ENCODE assay signal across 25 mouse cellular contexts in genomic region chrX:56682156-56682720, GRCm38 (mm10). TPM values are rescaled to one million over a fixed set of nuclear protein-coding genes. Genes with fewer than 3 reads are reported as not detected.
DNase-seq lines count a peak whose midpoint lies in the region; ATAC-seq and TF ChIP-seq lines count a peak whose summit lies in the region.
"Had no signal": no experiment of that assay in that cellular context is flagged by ENCODE, and none has a peak within 500 bp of the region (broad histone marks: within the 10 kb centered on the region; RNA-seq: fewer than 3 reads in every experiment).

No protein-coding gene starts in this region.

- no peaks in the 10 kb centered on the region for H3K27me3 ChIP-seq in forebrain, embryonic 12.5 days
- no peaks in the 10 kb centered on the region for H3K27me3 ChIP-seq in forebrain, postnatal 0 days (ENCODE audit: insufficient read depth, low read length)
- no peaks in the 10 kb centered on the region for H3K27me3 ChIP-seq in hindbrain, embryonic 16.5 days (replicated peaks; ENCODE audit: control insufficient read depth, insufficient read depth, low read length)
- no peaks in the 10 kb centered on the region for H3K27me3 ChIP-seq in intestine, postnatal 0 days (replicated peaks; ENCODE audit: control insufficient read depth, insufficient read depth, low read length)
- H3K27me3 ChIP-seq: heart, embryonic 13.5 days; limb, embryonic 15.5 days; Patski had no signal

- peak; percentile 49; the same call in 1 of the 2 replicates for ATAC-seq in forebrain, embryonic 12.5 days (ENCODE audit: low FRiP score)
- ATAC-seq in forebrain, postnatal 0 days = no peak
- peak; percentile 80 for ATAC-seq in hindbrain, embryonic 16.5 days
- ATAC-seq in intestine, postnatal 0 days = no peak
- ATAC-seq: CD4-positive, CD25-positive, alpha-beta regulatory T cell, adult 4 months; Patski had no signal

- H3K27ac ChIP-seq in forebrain, embryonic 12.5 days = no peak overlapping the region
- H3K27ac ChIP-seq in forebrain, postnatal 0 days (ENCODE audit: low read depth, low read length) = no peak overlapping the region
- no peak overlapping the region for H3K27ac ChIP-seq in hindbrain, embryonic 16.5 days (ENCODE audit: low read depth, low read length)
- no peak overlapping the region for H3K27ac ChIP-seq in intestine, postnatal 0 days (ENCODE audit: low read depth, low read length)
- H3K27ac ChIP-seq: heart, adult 2 months; heart, embryonic 13.5 days; limb, embryonic 15.5 days; liver, embryonic 14.5 days had no signal

- DNase-seq in forebrain, postnatal 0 days = no peak
- DNase-seq in kidney, adult 9 months = peak; percentile 9
- DNase-seq in kidney, adult 8-10 months = no peak
- DNase-seq in Muller cell, postnatal 12 days (ENCODE audit: inconsistent ontology term) = peak; percentile 70
- no peak for DNase-seq in frontal cortex, postnatal 36 days (ENCODE audit: low spot score in 2 of 2)
- DNase-seq: adrenal gland, adult 2 months; cerebellum, adult 8-10 months; gastrocnemius, postnatal 36 days; heart, adult 2 months; heart, postnatal 14 days; kidney, adult 18-20 months; kidney, postnatal 14 days; left cerebral cortex, postnatal 4 days; lung, embryonic 14.5 days; right cerebral cortex, postnatal 4 days; thymus, postnatal 14 days had no signal

- no peaks in the 10 kb centered on the region for H3K36me3 ChIP-seq in forebrain, embryonic 12.5 days (replicated peaks)
- no peaks in the 10 kb centered on the region for H3K36me3 ChIP-seq in forebrain, postnatal 0 days (ENCODE audit: insufficient read depth)
- H3K36me3 ChIP-seq in hindbrain, embryonic 16.5 days (ENCODE audit: control insufficient read depth, insufficient read depth, low read length) = no peaks in the 10 kb centered on the region
- H3K36me3 ChIP-seq in intestine, postnatal 0 days (ENCODE audit: control insufficient read depth, insufficient read depth) = no peaks in the 10 kb centered on the region
- H3K36me3 ChIP-seq: heart, embryonic 13.5 days; limb, embryonic 15.5 days had no signal

- WGBS in forebrain, embryonic 12.5 days = 50% methylated on average over 1 of the region's 1 CpGs
- 28% methylated on average over 1 of the region's 1 CpGs for WGBS in forebrain, postnatal 0 days
- 38% methylated on average over 1 of the region's 1 CpGs for WGBS in hindbrain, embryonic 16.5 days
- WGBS in intestine, postnatal 0 days = 72% methylated on average over 1 of the region's 1 CpGs

- no peak overlapping the region for H3K4me2 ChIP-seq in forebrain, embryonic 12.5 days
- H3K4me2 ChIP-seq in forebrain, postnatal 0 days (ENCODE audit: low read depth) = no peak overlapping the region
- no peak overlapping the region for H3K4me2 ChIP-seq in hindbrain, embryonic 16.5 days (ENCODE audit: low read length)
- no peak overlapping the region for H3K4me2 ChIP-seq in intestine, postnatal 0 days (replicated peaks; ENCODE audit: low read depth)
- H3K4me2 ChIP-seq: heart, embryonic 13.5 days; limb, embryonic 15.5 days; lung, embryonic 14.5 days had no signal

- H3K4me3 ChIP-seq in forebrain, embryonic 12.5 days (replicated peaks) = no peak overlapping the region
- H3K4me3 ChIP-seq in forebrain, postnatal 0 days (ENCODE audit: low read depth, low read length) = no peak overlapping the region
- H3K4me3 ChIP-seq in hindbrain, embryonic 16.5 days (ENCODE audit: low read length) = no peak overlapping the region
- H3K4me3 ChIP-seq in intestine, postnatal 0 days (ENCODE audit: low read depth, low read length) = no peak overlapping the region
- H3K4me3 ChIP-seq: heart, adult 2 months; heart, embryonic 13.5 days; limb, embryonic 15.5 days; megakaryocyte, embryonic 14.5 days had no signal

- H3K9me3 ChIP-seq in forebrain, embryonic 12.5 days = no peaks in the 10 kb centered on the region
- H3K9me3 ChIP-seq in forebrain, postnatal 0 days (ENCODE audit: low read length) = no peaks in the 10 kb centered on the region
- H3K9me3 ChIP-seq in hindbrain, embryonic 16.5 days (ENCODE audit: control insufficient read depth, low read length) = no peaks in the 10 kb centered on the region
- H3K9me3 ChIP-seq in intestine, postnatal 0 days (ENCODE audit: control insufficient read depth) = no peaks in the 10 kb centered on the region
- H3K9me3 ChIP-seq: heart, embryonic 13.5 days; limb, embryonic 15.5 days had no signal

- no peak overlapping the region for H3K9ac ChIP-seq in forebrain, embryonic 12.5 days
- H3K9ac ChIP-seq in forebrain, postnatal 0 days = no peak overlapping the region
- H3K9ac ChIP-seq in hindbrain, embryonic 16.5 days (ENCODE audit: low read depth, low read length) = no peak overlapping the region
- H3K9ac ChIP-seq in intestine, postnatal 0 days (ENCODE audit: low read depth, low read length) = no peak overlapping the region
- H3K9ac ChIP-seq: heart, embryonic 13.5 days; limb, embryonic 15.5 days; liver, embryonic 14.5 days; lung, embryonic 14.5 days had no signal

- TF ChIP-seq CTCF in forebrain, postnatal 0 days (IDR thresholded peaks at IDR 0.05; ENCODE audit: low read depth) = no peak
- TF ChIP-seq CTCF in intestine, postnatal 0 days (IDR thresholded peaks at IDR 0.05; ENCODE audit: low read depth) = no peak

- H3K4me1 ChIP-seq in forebrain, embryonic 12.5 days = no peaks in the 10 kb centered on the region
- H3K4me1 ChIP-seq in forebrain, postnatal 0 days (ENCODE audit: insufficient read depth) = no peaks in the 10 kb centered on the region
- no peaks in the 10 kb centered on the region for H3K4me1 ChIP-seq in hindbrain, embryonic 16.5 days (ENCODE audit: control insufficient read depth, insufficient read depth, low read depth, low read length)
- H3K4me1 ChIP-seq in intestine, postnatal 0 days (replicated peaks; ENCODE audit: control insufficient read depth, insufficient read depth, low read length) = no peaks in the 10 kb centered on the region

RNA-seq across cellular contexts. Expression of gene Fhl1, which starts 49.3 kb away (rescaled TPM):
- 101 and 104 TPM in 2 replicates for polyA plus RNA-seq in forebrain, embryonic 12.5 days (2016; fragmentation: Nextera tagmentation; extraction: Ambion mirVana)
- 130 and 202 TPM in 2 replicates for total RNA-seq in forebrain, postnatal 0 days (2014; rRNA removed)
- 131 and 157 TPM in 2 replicates for polyA plus RNA-seq in forebrain, postnatal 0 days (2015; fragmentation: Nextera tagmentation; extraction: Ambion mirVana)
- polyA plus RNA-seq in hindbrain, embryonic 16.5 days (2015; fragmentation: Nextera tagmentation; extraction: Ambion mirVana) = 212 and 226 TPM in 2 replicates
- 95.9 and 102 TPM in 2 replicates for polyA plus RNA-seq in intestine, postnatal 0 days (2015; fragmentation: Nextera tagmentation; extraction: Ambion mirVana)
- polyA plus RNA-seq: CD4-positive, CD25-positive, alpha-beta regulatory T cell, adult 4 months had no signal

Comparison
In these comparisons a context has a peak if more than half of its experiments do, and no peak if none do; other contexts are left out.
1. ATAC-seq: peak in forebrain, embryonic 12.5 days (single experiment) and hindbrain, embryonic 16.5 days (single experiment); none in forebrain, postnatal 0 days (single experiment) and intestine, postnatal 0 days (single experiment).
2. DNase-seq: peak in kidney, adult 9 months (single experiment) and Muller cell, postnatal 12 days (single experiment); none in forebrain, postnatal 0 days (single experiment), kidney, adult 8-10 months (0 of 2) and frontal cortex, postnatal 36 days (0 of 2).